Mouse (Mus musculus) yolk sac, embryonic 10.5 days (tissue): ENCODE measurements at regions not wholly inside any gene's neighbourhood (a gene's known extent, or its start where the extent isn't known, plus 50 kb on each side); places are given as distances from the start of the nearest gene placed in this dataset.
A peak's percentile ranks its signal among the peaks of the same experiment; 100 is the strongest.
"Not testable (repeated sequence)": the region's sequence is repeated elsewhere in the genome, so short reads cannot be mapped to it uniquely, and the experiment has no call there.

Experiments used
- DNase-seq: peaks from one replicate; pipeline ENCODE4 v3.0.0-alpha.2; 2017; ENCODE audit warnings: low spot score

GRCm38 (mm10) chr14:76964046-76964445 lies 72.5 kb upstream of the Ccdc122 start:
- no peak for DNase-seq

- no peak for DNase-seq
Observed at GRCm38 (mm10) chr14:76958875-76959274, 77.7 kb upstream of the Ccdc122 start.

DNA sequence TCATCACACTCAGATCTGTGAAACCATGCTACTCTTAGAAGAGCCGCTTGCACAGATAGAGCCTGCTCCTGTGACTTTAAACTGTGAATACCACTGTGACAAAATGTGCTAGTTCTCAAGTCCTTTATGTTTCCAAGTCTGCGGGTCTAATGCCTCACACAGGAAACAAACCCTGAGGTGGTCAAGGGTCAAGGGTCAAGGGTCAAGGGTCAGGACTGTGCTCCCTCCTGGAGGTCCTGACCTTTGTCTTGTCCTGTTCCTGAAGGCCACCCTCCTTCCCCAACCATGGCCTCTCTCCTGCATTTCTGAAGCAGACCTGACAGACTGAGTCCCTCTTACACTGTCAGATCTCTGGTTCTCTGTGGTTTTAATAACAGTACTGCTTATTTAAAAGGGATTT lies 79.4 kb upstream of the Ccdc122 start:
- peak; percentile 47 for DNase-seq

DNA sequence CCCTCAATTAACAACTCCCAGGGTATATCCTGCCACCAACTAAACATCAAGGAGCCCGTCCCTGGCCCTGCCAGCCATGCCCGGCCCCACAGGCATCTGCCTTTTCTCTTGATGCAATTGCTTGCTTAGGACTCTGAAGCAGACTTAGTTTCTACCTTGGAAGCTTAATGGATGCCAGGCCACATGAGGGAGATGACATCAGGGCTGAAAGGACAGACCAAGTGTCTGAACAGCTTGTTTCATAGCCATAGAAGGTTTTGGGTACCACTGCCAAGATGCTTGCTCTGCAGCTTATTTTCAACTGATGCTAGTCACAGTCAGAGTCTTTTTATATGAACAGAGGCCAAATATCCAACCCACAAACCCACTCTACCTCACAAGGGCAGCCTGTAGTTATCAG lies 83.4 kb upstream of the Ccdc122 start:
- DNase-seq = no peak

- DNase-seq = no peak
Observed at GRCm38 (mm10) chr14:76951450-76951849, 85.1 kb upstream of the Ccdc122 start.

GRCm38 (mm10) chr14:76949388-76949787 lies 87.2 kb upstream of the Ccdc122 start:
- DNase-seq = no peak

- DNase-seq = no peak
Observed at GRCm38 (mm10) chr14:76948948-76949347, 87.6 kb upstream of the Ccdc122 start.

DNA sequence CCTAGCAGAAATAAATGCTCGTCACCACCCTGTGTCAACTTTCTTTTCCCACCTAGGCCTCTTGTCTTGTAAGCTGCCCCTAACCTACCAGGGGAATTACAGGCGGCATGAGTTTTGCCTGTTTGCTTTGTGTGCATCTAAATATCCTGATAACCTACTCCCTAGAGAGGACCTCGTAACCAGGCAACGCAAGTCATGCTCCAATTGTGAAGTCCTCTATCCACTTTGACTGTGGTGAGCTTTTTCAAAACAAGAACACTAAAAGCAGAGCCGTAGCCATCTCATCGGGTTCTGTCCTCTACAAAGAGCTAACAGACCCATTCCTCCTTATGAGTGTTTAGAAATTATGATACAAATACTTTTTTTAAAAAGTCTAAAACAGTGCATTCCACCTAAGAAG lies 88.1 kb upstream of the Ccdc122 start:
- DNase-seq = no peak

DNA sequence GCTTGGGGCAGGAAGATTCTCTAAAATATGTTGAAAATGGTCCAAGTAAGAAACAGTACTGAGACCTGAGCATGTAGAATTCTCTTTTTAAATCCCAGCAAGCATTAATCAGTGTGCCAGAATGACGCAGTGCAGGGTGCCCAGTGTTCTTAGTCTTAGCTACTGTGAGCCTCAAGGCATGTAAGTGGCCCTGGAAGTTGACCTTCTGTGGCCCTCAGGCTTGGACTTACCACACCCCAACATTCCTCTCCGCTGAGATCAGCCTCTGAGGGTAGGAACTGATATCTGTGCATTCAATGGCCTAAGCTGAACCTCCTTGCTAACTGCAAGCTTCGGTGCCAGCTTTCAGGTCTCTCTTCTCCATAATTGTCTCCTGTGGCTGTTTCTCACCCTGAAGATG lies 89.4 kb upstream of the Ccdc122 start:
- peak; percentile 18 for DNase-seq

DNA sequence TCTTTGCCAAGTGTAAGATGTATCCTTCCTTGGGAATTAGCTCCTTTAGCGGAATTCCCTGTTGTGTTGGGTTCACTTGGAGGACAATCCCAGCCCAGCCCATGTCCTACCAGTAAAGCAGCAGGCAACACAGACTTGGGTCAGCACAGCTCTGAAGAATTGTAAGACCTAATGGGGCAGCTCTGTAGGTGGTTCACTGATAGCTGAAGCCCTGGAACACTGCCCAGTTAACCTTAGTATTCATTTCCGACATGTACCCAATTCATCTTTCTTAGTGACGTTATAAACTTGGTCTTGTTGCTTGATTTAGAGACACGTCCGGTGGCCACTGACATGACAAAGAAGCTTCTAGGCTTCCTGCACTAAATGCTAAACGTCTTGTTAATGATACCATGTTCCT lies 90.9 kb upstream of the Ccdc122 start:
- DNase-seq = no peak

DNA sequence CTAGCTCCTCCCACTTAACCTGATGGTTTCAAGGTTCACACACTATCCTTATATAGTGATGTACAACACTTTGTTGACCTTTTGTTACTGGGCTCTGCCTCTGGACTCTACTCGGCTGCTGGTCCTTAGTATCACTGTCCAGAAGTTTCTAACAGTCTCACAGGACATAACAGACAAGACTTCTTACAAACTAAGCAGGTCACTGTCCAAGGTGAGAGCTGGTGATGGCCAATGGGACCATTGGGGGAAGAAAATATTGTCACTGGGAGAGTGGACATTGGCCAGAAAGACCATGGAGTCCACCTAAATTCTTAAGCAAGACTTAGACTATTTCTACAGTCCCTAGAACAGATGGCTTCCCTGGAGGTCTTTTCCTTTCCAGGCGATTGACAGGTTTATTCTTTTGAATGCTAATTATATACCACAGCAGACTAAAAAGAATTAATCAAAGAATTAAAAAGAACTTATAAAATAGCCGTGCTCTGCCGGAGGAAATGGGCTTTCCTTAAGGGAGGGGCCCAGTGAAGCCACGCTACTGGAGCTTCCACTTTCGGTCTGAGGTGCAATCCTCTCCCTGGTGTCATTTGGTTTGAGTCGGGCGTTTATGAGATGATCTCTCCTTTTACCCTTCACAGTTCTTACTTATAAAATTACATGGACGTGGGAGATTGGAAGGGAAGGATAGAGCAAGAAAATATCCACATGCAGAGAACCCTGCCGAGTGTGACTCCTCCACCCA lies 94.9 kb upstream of the Ccdc122 start:
- DNase-seq = no peak

- no peak for DNase-seq
Observed at GRCm38 (mm10) chr14:76940507-76940906, 96.1 kb upstream of the Ccdc122 start.

DNA sequence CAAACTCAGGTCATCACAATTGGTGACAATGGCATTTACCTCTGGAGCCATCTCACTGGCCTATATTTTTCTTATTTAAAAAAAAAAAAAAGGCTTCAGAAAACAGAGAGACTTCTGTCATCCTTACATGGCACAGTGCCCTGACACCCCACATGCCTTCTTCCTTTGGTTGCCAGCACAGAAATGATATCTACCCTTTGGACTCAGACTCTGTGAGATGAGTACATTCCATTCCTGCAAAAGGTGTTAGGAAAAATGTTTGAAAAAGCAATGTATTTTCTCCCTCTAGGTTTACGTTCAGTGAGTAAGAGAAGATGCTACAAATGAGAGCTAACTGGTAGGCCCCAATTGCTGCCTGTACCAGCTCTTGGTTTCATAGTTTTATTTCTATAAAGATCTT lies 99.9 kb upstream of the Ccdc122 start:
- DNase-seq = no peak

DNA sequence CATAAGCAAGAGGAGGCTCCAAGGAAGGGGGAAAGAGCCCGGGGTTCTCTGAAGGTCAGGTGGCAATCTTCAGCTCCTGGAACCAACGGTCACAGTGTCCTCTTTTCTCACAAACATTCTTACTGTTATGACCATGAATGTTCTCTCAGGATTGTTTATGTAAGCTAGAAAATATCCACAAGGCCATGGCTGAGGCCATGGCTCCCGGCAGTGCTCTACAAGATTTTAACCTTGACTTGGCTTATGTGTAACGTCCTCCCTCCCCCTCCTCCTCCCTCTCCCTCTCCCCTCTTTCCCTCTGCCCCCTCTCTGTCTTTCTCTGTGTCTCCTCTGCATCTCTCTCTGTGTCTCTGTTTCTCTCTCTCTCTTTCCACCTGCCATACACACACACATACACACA lies 100.5 kb upstream of the Ccdc122 start:
- DNase-seq = not testable (repeated sequence)

DNA sequence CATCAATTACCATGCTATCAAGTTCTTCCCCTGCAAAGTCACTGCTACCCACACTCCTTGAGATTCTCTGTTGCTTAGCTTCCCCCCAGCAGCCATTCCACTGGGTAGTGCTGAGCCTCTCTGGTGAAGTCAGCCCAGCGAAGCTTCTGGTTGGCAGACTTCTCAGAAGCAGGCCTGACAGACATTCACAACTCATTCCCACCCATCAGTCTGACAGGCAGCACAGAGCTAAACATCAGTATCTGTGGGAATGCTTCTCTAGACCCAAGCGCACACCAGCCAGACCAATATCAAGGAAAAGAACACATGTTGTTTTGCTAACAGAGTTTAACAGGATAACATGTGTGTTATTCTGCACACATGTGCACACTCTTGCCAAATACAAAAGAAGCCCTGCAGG lies 101.1 kb upstream of the Ccdc122 start:
- no peak for DNase-seq

DNA sequence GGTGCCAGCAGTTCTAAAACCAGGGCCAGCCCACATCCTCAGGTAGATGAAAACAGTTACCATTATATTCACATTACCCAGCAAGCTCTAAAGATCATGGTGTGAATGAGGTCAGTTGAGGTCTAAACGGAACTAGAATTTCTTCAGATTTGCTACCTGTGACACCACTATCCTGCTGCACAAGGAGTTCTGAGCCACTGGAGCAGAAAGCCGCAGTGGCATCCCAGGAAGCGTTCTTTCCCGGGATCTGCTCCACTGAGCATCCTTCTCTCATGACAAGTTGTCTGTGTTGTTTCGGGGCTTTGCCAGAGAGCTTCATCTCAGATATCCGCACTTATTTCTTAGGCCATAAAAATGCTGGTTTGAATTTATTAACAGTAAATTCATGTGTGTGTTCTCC lies 103.7 kb upstream of the Ccdc122 start:
- no peak for DNase-seq

DNA sequence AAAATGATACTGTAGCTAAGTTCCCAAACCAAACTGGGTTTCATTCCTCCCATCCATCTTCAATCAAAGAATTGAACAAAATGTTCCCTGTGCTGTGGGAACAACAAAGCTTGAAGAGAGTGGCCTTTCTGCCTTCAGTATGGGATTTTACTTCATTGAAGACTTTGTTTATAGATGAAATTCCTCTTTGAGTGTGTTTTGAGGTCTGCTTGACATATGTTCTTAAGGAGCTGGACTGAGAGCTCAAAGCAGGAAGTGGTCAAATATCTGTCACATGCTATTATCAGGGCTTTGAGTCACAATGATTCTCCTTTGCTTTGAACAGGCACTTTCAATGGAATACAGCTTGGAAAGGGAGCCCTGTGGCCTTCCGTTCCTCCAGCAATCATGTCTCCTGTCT lies 105.2 kb upstream of the Ccdc122 start:
- no peak for DNase-seq

DNA sequence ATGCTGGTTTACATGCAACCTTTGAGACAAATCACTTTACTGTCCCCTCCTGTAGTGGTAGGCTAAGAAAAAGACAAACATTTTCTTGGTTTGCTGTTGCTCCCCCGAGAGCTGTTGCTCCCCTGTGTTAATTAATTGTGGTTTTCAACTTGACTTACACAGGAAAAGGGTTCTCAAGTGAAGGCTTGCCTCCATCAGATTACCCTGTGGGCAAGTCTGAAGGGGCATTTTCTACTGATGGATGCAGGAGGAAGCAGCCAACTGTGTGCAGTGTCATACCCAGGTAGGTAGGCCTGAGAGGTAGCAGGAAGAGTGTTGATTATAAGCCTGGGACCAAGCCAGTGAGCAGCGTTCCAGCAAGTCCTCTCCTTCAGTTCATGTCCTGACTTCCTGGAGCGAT lies 107.0 kb upstream of the Ccdc122 start:
- DNase-seq = no peak

DNA sequence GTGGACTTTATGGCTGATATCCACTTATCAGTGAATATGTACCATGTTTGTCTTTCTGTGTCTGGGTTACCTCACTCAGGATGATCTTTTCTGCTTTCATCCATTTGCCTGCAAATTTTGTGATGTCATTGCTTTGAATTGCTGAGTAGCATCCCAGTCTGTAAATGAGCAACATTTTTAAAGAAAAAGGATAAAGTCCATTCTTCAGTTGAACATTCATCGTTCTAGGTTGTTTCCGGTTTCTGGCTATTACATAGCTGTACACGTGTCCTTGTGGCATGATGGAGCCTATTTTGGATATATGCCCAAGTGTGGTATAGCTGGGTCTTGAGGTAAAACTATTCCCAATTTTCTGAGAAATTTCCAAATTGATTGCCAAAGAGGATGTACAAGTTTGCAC lies 107.9 kb upstream of the Ccdc122 start:
- DNase-seq = no peak

GRCm38 (mm10) chr14:76927245-76927806 lies 109.2 kb upstream of the Ccdc122 start:
- no peak for DNase-seq

GRCm38 (mm10) chr14:76926416-76926815 lies 110.2 kb upstream of the Ccdc122 start:
- no peak for DNase-seq

DNA sequence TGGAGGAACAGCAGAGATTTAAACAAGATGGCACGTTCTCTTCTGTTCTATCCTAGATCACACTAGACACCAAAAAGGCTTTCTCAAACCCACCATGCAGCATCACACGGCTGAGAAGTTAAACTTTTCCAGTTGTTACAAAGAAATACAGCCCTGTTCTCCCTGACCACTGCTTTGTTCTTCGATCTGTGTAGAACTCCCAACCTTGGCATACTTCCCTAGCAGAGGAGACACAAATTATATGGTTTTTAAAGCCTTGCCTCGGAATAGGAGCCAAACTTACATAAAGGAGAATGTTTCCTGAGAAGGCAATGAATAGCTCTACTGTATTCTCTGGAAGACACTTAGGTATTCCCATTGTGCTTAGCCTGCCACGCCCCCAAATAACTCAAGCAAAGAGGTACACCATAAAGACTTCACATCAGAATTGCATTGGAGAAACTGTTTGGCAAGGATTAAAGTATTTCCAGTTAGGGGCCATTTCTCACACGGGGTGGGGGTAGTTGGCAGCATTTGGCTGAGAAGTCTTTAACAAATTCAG lies 114.1 kb upstream of the Ccdc122 start:
- DNase-seq = no peak

GRCm38 (mm10) chr14:76918091-76918490 lies 118.5 kb upstream of the Ccdc122 start:
- DNase-seq = no peak
